Mouse (Mus musculus) liver, embryonic 14.5 days (tissue): ENCODE results near the gene Etnk2. TPM values are rescaled to one million over a fixed set of nuclear protein-coding genes. Genes with fewer than 3 reads are reported as not detected.

Experiments
- ATAC-seq: fragments of 200-750 bp; cut with Nextera tagmentation; 2 replicates; pipeline ENCODE4 v1.8.0; 2017; ENCODE audit warnings: moderate number of reproducible peaks, mild to moderate bottlenecking, moderate library complexity; ENCODE audit not compliant: insufficient read depth
- DNase-seq, 3 experiments: peaks; one replicate each; pipeline ENCODE4 v3.0.0-alpha.2; 2012 to 2013; ENCODE audit warnings: low read depth in 3 of 3, low spot score in 3 of 3
- H3K27ac ChIP-seq: fragments of 300-500 bp; sonication (generic); 2 replicates; pipeline ENCODE4 v1.5.1; 2014; ENCODE audit warnings: moderate library complexity, mild to moderate bottlenecking, control low read depth, inconsistent platforms
- H3K27me3 ChIP-seq: fragments of 300-500 bp; sonication (generic); 2 replicates; pipeline ENCODE4 v1.6.1; 2014; ENCODE audit warnings: mild to moderate bottlenecking, low read length, moderate library complexity; ENCODE audit not compliant: control insufficient read depth, insufficient read depth
- H3K36me3 ChIP-seq: fragments of 300-500 bp; sonication (generic); replicated peaks from 2 replicates; pipeline ENCODE4 v1.6.1; 2014; ENCODE audit warnings: low read depth; ENCODE audit not compliant: control insufficient read depth, insufficient read depth
- H3K4me1 ChIP-seq, 2 experiments: fragments of 200-500 bp in 1 of 2; fragments of 300-500 bp in 1 of 2; sonication (generic) in 1 of 2; replicated peaks; 2 replicates each; pipeline ENCODE4 v1.6.1; 2012 to 2014; ENCODE audit warnings: antibody characterized with exemption in 1 of 2, inconsistent platforms in 1 of 2, low read length in 1 of 2; ENCODE audit not compliant: control insufficient read depth in 2 of 2, insufficient read depth in 2 of 2
- H3K4me2 ChIP-seq: fragments of 300-500 bp; sonication (generic); 2 replicates; pipeline ENCODE4 v1.6.1; 2014; ENCODE audit warnings: low read depth, mild to moderate bottlenecking, control low read depth, moderate library complexity
- H3K4me3 ChIP-seq, 2 experiments: fragments of 200-500 bp in 1 of 2; fragments of 300-500 bp in 1 of 2; sonication (generic) in 1 of 2; 2 replicates each; pipeline ENCODE4 v1.5.1; 2012 to 2014; ENCODE audit warnings: low read depth in 2 of 2, low read length in 2 of 2, mild to moderate bottlenecking in 2 of 2, control low read depth in 1 of 2, inconsistent platforms in 1 of 2, moderate library complexity in 1 of 2; ENCODE audit not compliant: insufficient read depth in 1 of 2
- H3K9ac ChIP-seq: fragments of 300-500 bp; sonication (generic); replicated peaks from 2 replicates; pipeline ENCODE4 v1.6.1; 2014; ENCODE audit warnings: mild to moderate bottlenecking, control low read depth, moderate library complexity
- H3K9me3 ChIP-seq: fragments of 300-500 bp; sonication (generic); 2 replicates; pipeline ENCODE4 v1.6.1; 2016; ENCODE audit warnings: low read length, mixed read lengths; ENCODE audit not compliant: control insufficient read depth
- CTCF ChIP-seq: IDR thresholded peaks from 2 replicates; pipeline ENCODE4 v1.5.1; 2016; ENCODE audit warnings: antibody characterized with exemption, low read depth, control low read depth
- EP300 ChIP-seq: IDR thresholded peaks from 2 replicates; pipeline ENCODE4 v1.6.1; 2016; ENCODE audit warnings: antibody characterized with exemption, low read depth
- WGBS: fragments of 180-500 bp; shearing (Covaris S2); extraction: QIAGEN DNeasy Blood & Tissue Kit; methylation state at CpG from one replicate; pipeline ENCODE4 v1.1.7; 2014; ENCODE audit not compliant: insufficient replicate concordance; 5-methylcytosine and 5-hydroxymethylcytosine counted together
- polyA plus RNA-seq, 2 experiments: library from polyadenylated mRNA; depleted of rRNA in 1 of 2; stranded (reverse) in 1 of 2; unstranded in 1 of 2; fragments of >200 nt; fragmentation: Nextera tagmentation in 1 of 2; extraction: Ambion mirVana in 1 of 2; gene quantifications; 2 replicates each; pipeline versions ENCODE4 v1.2.1 to v1.2.3; 2012 to 2014

Etnk2 gene
- polyA plus RNA-seq, 2 experiments = 3.4 to 5.5 TPM

DNA sequence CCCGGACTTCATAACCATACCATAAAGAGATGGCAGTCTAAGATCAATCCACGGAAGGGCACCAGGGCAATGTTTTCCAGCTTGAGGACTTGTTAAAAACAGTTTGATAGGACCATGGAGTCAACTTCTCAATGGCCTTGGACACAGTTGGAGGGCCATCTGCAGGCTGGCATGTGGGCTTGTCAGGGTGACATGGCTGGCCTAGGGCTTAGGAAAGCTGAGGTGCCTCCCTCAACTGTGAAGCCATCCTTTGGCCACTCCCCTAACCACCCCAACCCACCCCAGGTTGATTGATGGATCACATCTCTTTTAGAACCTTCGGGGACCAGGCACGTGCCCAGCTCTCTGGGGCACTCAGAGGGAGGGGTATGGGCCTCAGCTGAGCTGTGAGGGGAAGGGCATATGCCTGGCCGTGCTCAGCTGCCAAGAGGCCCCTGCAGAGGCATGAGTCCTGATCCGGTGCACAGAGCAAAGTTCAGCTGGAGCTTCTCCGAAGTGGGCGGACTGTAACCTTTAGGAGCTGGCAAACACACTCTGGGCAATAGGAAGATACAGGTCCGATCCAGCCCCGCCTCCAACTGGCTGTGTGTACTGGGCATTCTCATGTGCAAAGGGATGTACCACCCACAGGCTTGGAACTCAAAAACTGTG is 12.4 kb downstream of the Etnk2 start:
- no peak overlapping the region for H3K27ac ChIP-seq
- WGBS = 39% methylated on average over 10 of the region's 10 CpGs
- peaks cover 0 to 2% of the 10 kb centered on the region in 2 experiments; a peak in 2 of 4 replicates for H3K4me1 ChIP-seq
- ATAC-seq (peak; percentile 51), DNase-seq (peak in 2 of 3 experiments; percentile 37 to 40)
- no peaks in the 10 kb centered on the region for H3K36me3 ChIP-seq
- no peak overlapping the region for H3K4me3 ChIP-seq
- H3K27me3 ChIP-seq = no peaks in the 10 kb centered on the region
- no peak overlapping the region for H3K4me2 ChIP-seq
- H3K9me3 ChIP-seq = no peaks in the 10 kb centered on the region
- TF ChIP-seq EP300 (no peak), CTCF (no peak)
- no peak overlapping the region for H3K9ac ChIP-seq

GRCm38 (mm10) chr1:133377547-133377946 is 14.2 kb downstream of the Etnk2 start:
- Histone ChIP-seq H3K9ac (no peak overlapping the region), H3K9me3 (no peaks in the 10 kb centered on the region), H3K27me3 (no peaks in the 10 kb centered on the region), H3K4me1 (no peaks in the 10 kb centered on the region; a peak in 1 of 4 replicates), H3K4me2 (no peak overlapping the region), H3K27ac (no peak overlapping the region), H3K4me3 (no peak overlapping the region), H3K36me3 (no peaks in the 10 kb centered on the region)
- TF ChIP-seq EP300 = no peak
- TF ChIP-seq CTCF = no peak
- DNase-seq (no peak), ATAC-seq (no peak)
- 68% methylated on average over 5 of the region's 5 CpGs for WGBS

- no peak for TF ChIP-seq CTCF
- no peak for TF ChIP-seq EP300
- Histone ChIP-seq H3K9me3 (no peaks in the 10 kb centered on the region), H3K4me1 (no peaks in the 10 kb centered on the region; a peak in 1 of 4 replicates), H3K4me3 (no peak overlapping the region), H3K9ac (no peak overlapping the region), H3K27me3 (no peaks in the 10 kb centered on the region), H3K4me2 (no peak overlapping the region), H3K36me3 (no peaks in the 10 kb centered on the region), H3K27ac (no peak overlapping the region)
- WGBS = 46% methylated on average over 10 of the region's 10 CpGs
- DNase-seq (no peak), ATAC-seq (no peak)
Measured at GRCm38 (mm10) chr1:133379254-133379985, 16.0 kb downstream of the Etnk2 start.

GRCm38 (mm10) chr1:133379986-133380320 is 16.6 kb downstream of the Etnk2 start:
- 65% methylated on average over 3 of the region's 3 CpGs for WGBS
- Histone ChIP-seq H3K27me3 (no peaks in the 10 kb centered on the region), H3K9ac (no peak overlapping the region), H3K27ac (no peak overlapping the region), H3K4me3 (no peak overlapping the region), H3K4me2 (no peak overlapping the region), H3K36me3 (no peaks in the 10 kb centered on the region), H3K4me1 (no peaks in the 10 kb centered on the region; a peak in 1 of 4 replicates), H3K9me3 (no peaks in the 10 kb centered on the region)
- DNase-seq (no peak), ATAC-seq (no peak)
- TF ChIP-seq CTCF = no peak
- no peak for TF ChIP-seq EP300

GRCm38 (mm10) chr1:133380347-133381065 is 17.1 kb downstream of the Etnk2 start:
- ATAC-seq = no peak
- Histone ChIP-seq H3K4me1 (no peaks in the 10 kb centered on the region), H3K9ac (no peak overlapping the region), H3K9me3 (no peaks in the 10 kb centered on the region), H3K4me2 (no peak overlapping the region), H3K36me3 (no peaks in the 10 kb centered on the region), H3K4me3 (no peak overlapping the region), H3K27me3 (no peaks in the 10 kb centered on the region), H3K27ac (no peak overlapping the region)
- TF ChIP-seq CTCF (peak; percentile 76), EP300 (no peak)
- no peak for DNase-seq
- WGBS = 49% methylated on average over 14 of the region's 14 CpGs
